Mouse (Mus musculus): ENCODE measurements around the gene Scube1. TPM values are rescaled to one million over a fixed set of nuclear protein-coding genes. Genes with fewer than 3 reads are reported as not detected.
A peak's percentile ranks its signal among the peaks of the same experiment; 100 is the strongest.

The Scube1 gene
- polyA plus RNA-seq, 1 experiment from 2014 or later, result 10.3 TPM

- no peaks in the 10 kb centered on the region for H3K36me3 ChIP-seq
- H3K4me3 ChIP-seq (replicated peaks), result no peak overlapping the region
- peaks cover 17% of the 10 kb centered on the region for H3K4me1 ChIP-seq
- 79% methylated on average over 7 of the region's 7 CpGs for WGBS
- no peak overlapping the region for H3K9ac ChIP-seq
- no peaks in the 10 kb centered on the region; the same call in 1 of the 2 replicates for H3K27me3 ChIP-seq (replicated peaks)
- no peak overlapping the region for H3K4me2 ChIP-seq
- H3K9me3 ChIP-seq, result no peaks in the 10 kb centered on the region
- peak overlapping the region; percentile 52; the same call in 1 of the 2 replicates for H3K27ac ChIP-seq
- no peak for ATAC-seq (ENCODE audit: insufficient read depth, low FRiP score, low read depth)
These were observed 44.5 kb downstream of the Scube1 start for GRCm38 (mm10) chr15:83680300-83680699.

- H3K4me3 ChIP-seq (replicated peaks), result no peak overlapping the region
- no peaks in the 10 kb centered on the region; the same call in 1 of the 2 replicates for H3K27me3 ChIP-seq (replicated peaks)
- H3K9me3 ChIP-seq, result no peaks in the 10 kb centered on the region
- peak overlapping the region; percentile 65 for H3K27ac ChIP-seq
- H3K4me2 ChIP-seq, result no peak overlapping the region
- no peak for ATAC-seq (ENCODE audit: insufficient read depth, low FRiP score, low read depth)
- 58% methylated on average over 5 of the region's 5 CpGs for WGBS
- peaks cover 17% of the 10 kb centered on the region for H3K4me1 ChIP-seq
- H3K9ac ChIP-seq, result no peak overlapping the region
- no peaks in the 10 kb centered on the region for H3K36me3 ChIP-seq
These were observed 45.1 kb downstream of the Scube1 start for GRCm38 (mm10) chr15:83679729-83680128.

- WGBS, result 15% methylated on average over 11 of the region's 11 CpGs
- no peak overlapping the region for H3K9ac ChIP-seq
- no peaks in the 10 kb centered on the region; the same call in 1 of the 2 replicates for H3K27me3 ChIP-seq (replicated peaks)
- H3K4me1 ChIP-seq, result peaks cover 17% of the 10 kb centered on the region
- H3K36me3 ChIP-seq, result no peaks in the 10 kb centered on the region
- H3K4me2 ChIP-seq, result no peak overlapping the region
- no peak overlapping the region for H3K4me3 ChIP-seq (replicated peaks)
- H3K9me3 ChIP-seq, result no peaks in the 10 kb centered on the region
- H3K27ac ChIP-seq, result 0 out of 2 replicates have a peak overlapping the region, but pooled peaks have one; percentile 22
- no peak for ATAC-seq (ENCODE audit: insufficient read depth, low FRiP score, low read depth)
These were observed 46.2 kb downstream of the Scube1 start for GRCm38 (mm10) chr15:83678606-83679005.

GRCm38 (mm10) chr15:83678089-83678488 lies 46.7 kb downstream of the Scube1 start:
- 24% methylated on average over 7 of the region's 7 CpGs for WGBS
- no peak overlapping the region for H3K27ac ChIP-seq
- ATAC-seq (ENCODE audit: insufficient read depth, low FRiP score, low read depth), result no peak

GRCm38 (mm10) chr15:83677098-83677497 lies 47.7 kb downstream of the Scube1 start:
- H3K36me3 ChIP-seq, result no peaks in the 10 kb centered on the region
- no peak overlapping the region for H3K4me3 ChIP-seq (replicated peaks)
- no peaks in the 10 kb centered on the region for H3K9me3 ChIP-seq
- WGBS, result 89% methylated on average over 6 of the region's 6 CpGs
- H3K4me1 ChIP-seq, result peaks cover 17% of the 10 kb centered on the region
- H3K4me2 ChIP-seq, result no peak overlapping the region
- ATAC-seq (ENCODE audit: insufficient read depth, low FRiP score, low read depth), result no peak
- no peak overlapping the region for H3K27ac ChIP-seq
- H3K9ac ChIP-seq, result no peak overlapping the region
- H3K27me3 ChIP-seq (replicated peaks), result no peaks in the 10 kb centered on the region; the same call in 1 of the 2 replicates

More at GRCm38 (mm10) chr15:83678089-83678488, 46.7 kb downstream of the Scube1 start:
- Histone ChIP-seq H3K4me3 (replicated peaks) (no peak overlapping the region), H3K9me3 (no peaks in the 10 kb centered on the region), H3K9ac (no peak overlapping the region), H3K4me1 (peaks cover 17% of the 10 kb centered on the region), H3K4me2 (no peak overlapping the region), H3K36me3 (no peaks in the 10 kb centered on the region), H3K27me3 (replicated peaks) (no peaks in the 10 kb centered on the region; the same call in 1 of the 2 replicates)

GRCm38 (mm10) chr15:83676286-83676685 lies 48.5 kb downstream of the Scube1 start:
- no peak for ATAC-seq (ENCODE audit: insufficient read depth, low FRiP score, low read depth)
- Histone ChIP-seq H3K27ac (no peak overlapping the region), H3K9ac (no peak overlapping the region), H3K4me2 (no peak overlapping the region), H3K27me3 (replicated peaks) (no peaks in the 10 kb centered on the region; the same call in 1 of the 2 replicates), H3K9me3 (no peaks in the 10 kb centered on the region), H3K36me3 (no peaks in the 10 kb centered on the region), H3K4me1 (peaks cover 17% of the 10 kb centered on the region), H3K4me3 (replicated peaks) (no peak overlapping the region)
- WGBS, result 90% methylated on average over 3 of the region's 3 CpGs

GRCm38 (mm10) chr15:83673621-83674020 lies 51.2 kb downstream of the Scube1 start:
- Histone ChIP-seq H3K27me3 (replicated peaks) (no peaks in the 10 kb centered on the region; the same call in 1 of the 2 replicates), H3K27ac (no peak overlapping the region), H3K4me3 (replicated peaks) (no peak overlapping the region), H3K4me2 (no peak overlapping the region), H3K9ac (no peak overlapping the region), H3K9me3 (no peaks in the 10 kb centered on the region), H3K36me3 (no peaks in the 10 kb centered on the region), H3K4me1 (peaks cover 7% of the 10 kb centered on the region)
- 69% methylated on average over 3 of the region's 3 CpGs for WGBS
- ATAC-seq (ENCODE audit: insufficient read depth, low FRiP score, low read depth), result no peak

- 46% methylated on average over 6 of the region's 6 CpGs for WGBS
- Histone ChIP-seq H3K4me1 (no peaks in the 10 kb centered on the region), H3K9ac (no peak overlapping the region), H3K36me3 (no peaks in the 10 kb centered on the region), H3K4me2 (no peak overlapping the region), H3K4me3 (replicated peaks) (no peak overlapping the region), H3K27ac (no peak overlapping the region), H3K9me3 (no peaks in the 10 kb centered on the region), H3K27me3 (replicated peaks) (no peaks in the 10 kb centered on the region)
- ATAC-seq (ENCODE audit: insufficient read depth, low FRiP score, low read depth), result no peak
These were observed 57.3 kb downstream of the Scube1 start for GRCm38 (mm10) chr15:83667501-83667900.

GRCm38 (mm10) chr15:83666418-83666817 lies 58.4 kb downstream of the Scube1 start:
- Histone ChIP-seq H3K9ac (no peak overlapping the region), H3K27me3 (replicated peaks) (no peaks in the 10 kb centered on the region), H3K9me3 (no peaks in the 10 kb centered on the region), H3K36me3 (no peaks in the 10 kb centered on the region), H3K4me1 (no peaks in the 10 kb centered on the region), H3K4me2 (no peak overlapping the region), H3K4me3 (replicated peaks) (no peak overlapping the region), H3K27ac (no peak overlapping the region)
- 75% methylated on average over 10 of the region's 10 CpGs for WGBS
- ATAC-seq (ENCODE audit: insufficient read depth, low FRiP score, low read depth), result no peak

- H3K27ac ChIP-seq, result no peak overlapping the region
- no peak for ATAC-seq (ENCODE audit: insufficient read depth, low FRiP score, low read depth)
- no peaks in the 10 kb centered on the region for H3K9me3 ChIP-seq
- H3K27me3 ChIP-seq (replicated peaks), result no peaks in the 10 kb centered on the region
- no peak overlapping the region for H3K4me3 ChIP-seq (replicated peaks)
- H3K9ac ChIP-seq, result no peak overlapping the region
- H3K4me2 ChIP-seq, result no peak overlapping the region
- no peaks in the 10 kb centered on the region for H3K4me1 ChIP-seq
- 81% methylated on average over 6 of the region's 6 CpGs for WGBS
- H3K36me3 ChIP-seq, result no peaks in the 10 kb centered on the region
These were observed 58.8 kb downstream of the Scube1 start for GRCm38 (mm10) chr15:83665993-83666392.

GRCm38 (mm10) chr15:83664722-83665121 lies 60.1 kb downstream of the Scube1 start:
- no peaks in the 10 kb centered on the region for H3K27me3 ChIP-seq (replicated peaks)
- ATAC-seq (ENCODE audit: insufficient read depth, low FRiP score, low read depth), result peak; percentile 41; the same call in 1 of the 2 replicates

GRCm38 (mm10) chr15:83663066-83663465 lies 61.8 kb downstream of the Scube1 start:
- ATAC-seq (ENCODE audit: insufficient read depth, low FRiP score, low read depth), result no peak
- Histone ChIP-seq H3K36me3 (no peaks in the 10 kb centered on the region), H3K4me1 (no peaks in the 10 kb centered on the region), H3K4me2 (no peak overlapping the region), H3K9me3 (no peaks in the 10 kb centered on the region), H3K9ac (no peak overlapping the region), H3K4me3 (replicated peaks) (no peak overlapping the region), H3K27ac (no peak overlapping the region), H3K27me3 (replicated peaks) (no peaks in the 10 kb centered on the region)
- WGBS, result 44% methylated on average over 4 of the region's 4 CpGs

More at GRCm38 (mm10) chr15:83664722-83665121, 60.1 kb downstream of the Scube1 start:
- Histone ChIP-seq H3K4me2 (no peak overlapping the region), H3K9ac (no peak overlapping the region), H3K9me3 (no peaks in the 10 kb centered on the region), H3K36me3 (no peaks in the 10 kb centered on the region), H3K4me3 (replicated peaks) (no peak overlapping the region), H3K27ac (no peak overlapping the region), H3K4me1 (no peaks in the 10 kb centered on the region)
- WGBS, result 41% methylated on average over 5 of the region's 5 CpGs

GRCm38 (mm10) chr15:83662106-83662505 lies 62.7 kb downstream of the Scube1 start:
- 55% methylated on average over 7 of the region's 7 CpGs for WGBS
- no peak overlapping the region for H3K9ac ChIP-seq
- no peak overlapping the region for H3K27ac ChIP-seq
- no peak overlapping the region for H3K4me2 ChIP-seq
- no peak for ATAC-seq (ENCODE audit: insufficient read depth, low FRiP score, low read depth)
- no peak overlapping the region for H3K4me3 ChIP-seq (replicated peaks)
- H3K9me3 ChIP-seq, result no peaks in the 10 kb centered on the region
- H3K27me3 ChIP-seq (replicated peaks), result no peaks in the 10 kb centered on the region
- H3K4me1 ChIP-seq, result no peaks in the 10 kb centered on the region
- H3K36me3 ChIP-seq, result no peaks in the 10 kb centered on the region
